Mouse (Mus musculus): ENCODE data around the gene Shd.
"Not testable (repeated sequence)": the region's sequence is repeated elsewhere in the genome, so short reads cannot be mapped to it uniquely, and the experiment has no call there.

The Shd gene

GRCm38 (mm10) chr17:55969966-55970891, at the start of gene Shd:
Gene Shd, plus strand, starts transcription at chr17:55970467.
- no peak for DNase-seq (ENCODE audit: low spot score in 2 of 2)

- DNase-seq (ENCODE audit: low spot score in 2 of 2): no peak
Measured at GRCm38 (mm10) chr17:55931553-55932502, 38.4 kb upstream of the Shd start.

GRCm38 (mm10) chr17:55932635-55933034, 37.6 kb upstream of the Shd start:
- no peak for DNase-seq (ENCODE audit: low spot score in 2 of 2)

- DNase-seq (ENCODE audit: low spot score in 2 of 2): no peak
Measured at GRCm38 (mm10) chr17:55933191-55933590, 37.1 kb upstream of the Shd start.

GRCm38 (mm10) chr17:55944387-55944865, 25.8 kb upstream of the Shd start:
- DNase-seq (ENCODE audit: low spot score in 2 of 2): not testable (repeated sequence)

GRCm38 (mm10) chr17:55944866-55945682, 25.2 kb upstream of the Shd start:
- DNase-seq (ENCODE audit: low spot score in 2 of 2): peak; percentile 95 to 96

GRCm38 (mm10) chr17:55945696-55946095, 24.6 kb upstream of the Shd start:
- DNase-seq (ENCODE audit: low spot score in 2 of 2): no peak

GRCm38 (mm10) chr17:55948647-55949046, 21.6 kb upstream of the Shd start:
- DNase-seq (ENCODE audit: low spot score in 2 of 2): no peak

GRCm38 (mm10) chr17:55949400-55949799, 20.9 kb upstream of the Shd start, which contains the start of gene Zfp119b:
Gene Zfp119b, minus strand, starts transcription at chr17:55949500.
- no peak for DNase-seq (ENCODE audit: low spot score in 2 of 2)

GRCm38 (mm10) chr17:55950601-55951000, 19.7 kb upstream of the Shd start:
- DNase-seq (ENCODE audit: low spot score in 2 of 2): no peak

- no peak for DNase-seq (ENCODE audit: low spot score in 2 of 2)
Measured at GRCm38 (mm10) chr17:55952041-55952440, 18.2 kb upstream of the Shd start.

- DNase-seq (ENCODE audit: low spot score in 2 of 2): no peak
Measured at GRCm38 (mm10) chr17:55952447-55953027, 17.7 kb upstream of the Shd start, which contains the start of gene Ebi3. Gene Ebi3, plus strand, starts transcription at chr17:55952640.

- no peak for DNase-seq (ENCODE audit: low spot score in 2 of 2)
Measured at GRCm38 (mm10) chr17:55953751-55954150, 16.5 kb upstream of the Shd start.

- DNase-seq (ENCODE audit: low spot score in 2 of 2): no peak
Measured at GRCm38 (mm10) chr17:55954229-55954628, 16.0 kb upstream of the Shd start.

- DNase-seq (ENCODE audit: low spot score in 2 of 2): no peak
Measured at GRCm38 (mm10) chr17:55956129-55956528, 14.1 kb upstream of the Shd start.

GRCm38 (mm10) chr17:55956591-55956990, 13.7 kb upstream of the Shd start:
- no peak for DNase-seq (ENCODE audit: low spot score in 2 of 2)

- peak in 1 of 2 experiments; percentile 55 for DNase-seq (ENCODE audit: low spot score in 2 of 2)
Measured at GRCm38 (mm10) chr17:55957168-55957567, 13.1 kb upstream of the Shd start.

- no peak for DNase-seq (ENCODE audit: low spot score in 2 of 2)
Measured at GRCm38 (mm10) chr17:55957726-55958583, 12.3 kb upstream of the Shd start.

- no peak for DNase-seq (ENCODE audit: low spot score in 2 of 2)
Measured at GRCm38 (mm10) chr17:55958584-55958886, 11.7 kb upstream of the Shd start.

All from heart, adult 9 months (tissue).